In genomic region chr5:76783104-76783441, GRCm38 (mm10) we compare ENCODE assay signal across 16 mouse cellular contexts.
DNase-seq lines count a peak whose midpoint lies in the region; ATAC-seq and TF ChIP-seq lines count a peak whose summit lies in the region.
"Had no signal": no experiment of that assay in that cellular context is flagged by ENCODE, and none has a peak within 500 bp of the region (broad histone marks: within the 10 kb centered on the region; RNA-seq: fewer than 3 reads in every experiment).

No protein-coding gene starts in this region.

- H3K27me3 ChIP-seq in forebrain, embryonic 12.5 days = no peaks in the 10 kb centered on the region
- H3K27me3 ChIP-seq in forebrain, embryonic 15.5 days = no peaks in the 10 kb centered on the region
- H3K27me3 ChIP-seq in hindbrain, embryonic 16.5 days (replicated peaks; ENCODE audit: control insufficient read depth, insufficient read depth, low read length) = no peaks in the 10 kb centered on the region
- no peaks in the 10 kb centered on the region for H3K27me3 ChIP-seq in midbrain, postnatal 0 days (ENCODE audit: insufficient read depth, low read length)
- H3K27me3 ChIP-seq: heart, embryonic 13.5 days had no signal

- TF ChIP-seq CTCF in midbrain, postnatal 0 days (IDR thresholded peaks at IDR 0.05) = no peak

- peaks cover 5% of the 10 kb centered on the region; the same call in 1 of the 2 replicates for H3K36me3 ChIP-seq in forebrain, embryonic 12.5 days (replicated peaks)
- H3K36me3 ChIP-seq in forebrain, embryonic 15.5 days = no peaks in the 10 kb centered on the region
- H3K36me3 ChIP-seq in hindbrain, embryonic 16.5 days (ENCODE audit: control insufficient read depth, insufficient read depth, low read length) = 0 out of 2 replicates have a peak, but pooled peaks cover 2% of the 10 kb centered on the region
- no peaks in the 10 kb centered on the region for H3K36me3 ChIP-seq in midbrain, postnatal 0 days (ENCODE audit: insufficient read depth, low read length)
- H3K36me3 ChIP-seq: heart, embryonic 13.5 days had no signal

- no peaks in the 10 kb centered on the region for H3K9me3 ChIP-seq in forebrain, embryonic 12.5 days
- H3K9me3 ChIP-seq in forebrain, embryonic 15.5 days = no peaks in the 10 kb centered on the region
- H3K9me3 ChIP-seq in hindbrain, embryonic 16.5 days (ENCODE audit: control insufficient read depth, low read length) = no peaks in the 10 kb centered on the region
- no peaks in the 10 kb centered on the region for H3K9me3 ChIP-seq in midbrain, postnatal 0 days (ENCODE audit: low read length)
- H3K9me3 ChIP-seq: heart, embryonic 13.5 days had no signal

- H3K4me2 ChIP-seq in forebrain, embryonic 12.5 days = peak overlapping the region; percentile 22; the same call in 1 of the 2 replicates
- no peak overlapping the region for H3K4me2 ChIP-seq in forebrain, embryonic 15.5 days (replicated peaks)
- no peak overlapping the region for H3K4me2 ChIP-seq in hindbrain, embryonic 16.5 days (ENCODE audit: low read length)
- H3K4me2 ChIP-seq in midbrain, postnatal 0 days (ENCODE audit: low read depth, low read length, poor library complexity, severe bottlenecking) = no peak overlapping the region
- H3K4me2 ChIP-seq: heart, embryonic 13.5 days had no signal

- WGBS in forebrain, embryonic 12.5 days = 8% methylated on average over 8 of the region's 8 CpGs
- 6% methylated on average over 8 of the region's 8 CpGs for WGBS in forebrain, embryonic 15.5 days
- 22% methylated on average over 8 of the region's 8 CpGs for WGBS in hindbrain, embryonic 16.5 days
- WGBS in midbrain, postnatal 0 days = 15% methylated on average over 8 of the region's 8 CpGs

- no peak overlapping the region for H3K9ac ChIP-seq in forebrain, embryonic 12.5 days
- no peak overlapping the region for H3K9ac ChIP-seq in forebrain, embryonic 15.5 days (replicated peaks)
- H3K9ac ChIP-seq in hindbrain, embryonic 16.5 days (ENCODE audit: low read depth, low read length) = no peak overlapping the region
- no peak overlapping the region for H3K9ac ChIP-seq in midbrain, postnatal 0 days (replicated peaks; ENCODE audit: low read length, poor library complexity, severe bottlenecking)
- H3K9ac ChIP-seq: heart, embryonic 13.5 days had no signal

- peak; percentile 45 for ATAC-seq in forebrain, embryonic 12.5 days (ENCODE audit: low FRiP score)
- ATAC-seq in forebrain, embryonic 15.5 days (replicated peaks) = peak; percentile 35
- ATAC-seq in hindbrain, embryonic 16.5 days = 0 out of 2 replicates have a peak, but pooled peaks have one; percentile 6
- 0 out of 2 replicates have a peak, but pooled peaks have one; percentile 10 for ATAC-seq in midbrain, postnatal 0 days (ENCODE audit: low FRiP score)
- ATAC-seq: CD4-positive, CD25-positive, alpha-beta regulatory T cell, adult 4 months had no signal

- DNase-seq in midbrain, postnatal 0 days (ENCODE audit: low spot score) = no peak
- DNase-seq in lung, postnatal 25 days (ENCODE audit: low spot score) = no peak
- DNase-seq in layer of hippocampus, adult 8-10 months (ENCODE audit: low spot score in 2 of 2) = no peak
- DNase-seq in c-Kit-positive CD71-positive TER-119-positive erythroid progenitor cells, embryonic 14.5 days (ENCODE audit: low spot score) = no peak
- DNase-seq: adrenal gland, adult 8-10 months; cerebellum, adult 18-20 months; kidney, adult 9 months; right cerebral cortex, adult 18-20 months; thymus, postnatal 14 days had no signal

- no peak overlapping the region for H3K4me3 ChIP-seq in forebrain, embryonic 12.5 days (replicated peaks)
- H3K4me3 ChIP-seq in forebrain, embryonic 15.5 days = no peak overlapping the region
- no peak overlapping the region for H3K4me3 ChIP-seq in hindbrain, embryonic 16.5 days (ENCODE audit: low read length)
- no peak overlapping the region for H3K4me3 ChIP-seq in midbrain, postnatal 0 days (ENCODE audit: low read depth, low read length)
- H3K4me3 ChIP-seq: heart, embryonic 13.5 days; layer of hippocampus, adult 2 months had no signal

- H3K27ac ChIP-seq in forebrain, embryonic 12.5 days = peak overlapping the region; percentile 97
- peak overlapping the region; percentile 92 for H3K27ac ChIP-seq in forebrain, embryonic 15.5 days (replicated peaks)
- H3K27ac ChIP-seq in hindbrain, embryonic 16.5 days (ENCODE audit: low read depth, low read length) = peak overlapping the region; percentile 74
- H3K27ac ChIP-seq in midbrain, postnatal 0 days (ENCODE audit: low read depth, low read length) = peak overlapping the region; percentile 44
- H3K27ac ChIP-seq: heart, embryonic 13.5 days; macrophage had no signal

- peaks cover 57% of the 10 kb centered on the region for H3K4me1 ChIP-seq in forebrain, embryonic 12.5 days
- peaks cover 48% of the 10 kb centered on the region for H3K4me1 ChIP-seq in forebrain, embryonic 15.5 days
- peaks cover 21% of the 10 kb centered on the region for H3K4me1 ChIP-seq in hindbrain, embryonic 16.5 days (ENCODE audit: control insufficient read depth, insufficient read depth, low read depth, low read length)
- H3K4me1 ChIP-seq in midbrain, postnatal 0 days (ENCODE audit: insufficient read depth, low read length) = peaks cover 9% of the 10 kb centered on the region

Comparison
In these comparisons a context has a peak if more than half of its experiments do, and no peak if none do; other contexts are left out.
1. H3K27ac ChIP-seq: peak in every context shown above with its lines; median percentile 97 in forebrain, embryonic 12.5 days; 92 in forebrain, embryonic 15.5 days; 74 in hindbrain, embryonic 16.5 days; 44 in midbrain, postnatal 0 days.